Mouse (Mus musculus): ENCODE results near the gene Vps13d.
A peak's percentile ranks its signal among the peaks of the same experiment; 100 is the strongest.

DNA sequence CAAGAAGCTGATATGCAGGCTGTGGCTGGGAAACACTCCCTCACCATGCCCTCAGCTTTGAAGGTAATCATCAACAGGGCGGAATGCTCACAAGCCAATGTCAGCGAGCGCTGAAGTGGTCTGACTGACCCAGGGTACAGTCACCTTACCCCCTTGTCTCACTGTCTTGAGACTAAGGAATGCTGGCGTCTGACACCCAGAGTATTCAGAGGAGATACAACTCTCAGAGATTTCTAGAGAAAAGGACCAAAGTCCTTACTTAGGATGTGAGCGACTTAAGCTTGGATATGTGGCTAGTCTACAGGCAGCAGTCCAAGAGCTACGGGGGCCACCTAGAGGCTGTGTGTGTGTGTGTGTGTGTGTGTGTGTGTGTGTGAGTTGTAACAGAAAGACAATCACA lies 170.9 kb downstream of the Vps13d start:
- TF ChIP-seq CTCF (IDR thresholded peaks at IDR 0.05) (peak; percentile 43), EP300 (IDR thresholded peaks at IDR 0.05) (peak; percentile 92)
